Mouse (Mus musculus) MEL (cell line): Measurements from ENCODE around the gene Jmjd8.

ENCODE experiments used
- CHD2 ChIP-seq: IDR thresholded peaks from 2 replicates; pipeline ENCODE4 v1.6.1; 2011; ENCODE audit warnings: low read length, improper control_type of control experiment
- CTCF ChIP-seq, 3 experiments: IDR thresholded peaks in 2 of 3; conservative IDR thresholded peaks in 1 of 3; 2 replicates each; pipeline ENCODE4 v1.5.1; 2011 to 2012; ENCODE audit warnings: low read length in 3 of 3, low read depth in 2 of 3, mild to moderate bottlenecking in 2 of 3, improper control_type of control experiment in 1 of 3, inconsistent platforms in 1 of 3, mixed read lengths in 1 of 3, moderate library complexity in 1 of 3; ENCODE audit not compliant: control insufficient read depth in 1 of 3, insufficient read depth in 1 of 3, poor library complexity in 1 of 3, severe bottlenecking in 1 of 3
- E2F4 ChIP-seq: IDR thresholded peaks from 2 replicates; pipeline ENCODE4 v1.6.1; 2011; ENCODE audit warnings: low read depth, low read length, improper control_type of control experiment, borderline replicate concordance
- ETS1 ChIP-seq: IDR thresholded peaks from 2 replicates; pipeline ENCODE4 v1.6.1; 2012; ENCODE audit warnings: low read depth, mild to moderate bottlenecking, inconsistent platforms, low read length, improper control_type of control experiment, moderate library complexity
- GATA1 ChIP-seq: IDR thresholded peaks from 2 replicates; pipeline ENCODE4 v1.6.1; 2011; ENCODE audit warnings: low read depth, low read length, improper control_type of control experiment
- JUND ChIP-seq: IDR thresholded peaks from 2 replicates; pipeline ENCODE4 v1.6.1; 2011; ENCODE audit warnings: low read depth, mild to moderate bottlenecking, improper control_type of control experiment, low read length
- MAFK ChIP-seq: IDR thresholded peaks from 2 replicates; pipeline ENCODE4 v1.6.1; 2011; ENCODE audit warnings: low read depth, mild to moderate bottlenecking, low read length, improper control_type of control experiment, borderline replicate concordance
- NRF1 ChIP-seq: IDR thresholded peaks from 2 replicates; pipeline ENCODE4 v1.6.1; 2014; ENCODE audit warnings: low read depth, mild to moderate bottlenecking, inconsistent platforms, low read length, improper control_type of control experiment, moderate library complexity; ENCODE audit not compliant: poor library complexity, insufficient read depth, severe bottlenecking
- USF1 ChIP-seq: IDR thresholded peaks from 2 replicates; pipeline ENCODE4 v1.6.1; 2014; ENCODE audit warnings: low read depth, mild to moderate bottlenecking, inconsistent platforms, low read length, improper control_type of control experiment, moderate library complexity
- ZC3H11A ChIP-seq: IDR thresholded peaks from 2 replicates; pipeline ENCODE4 v1.6.1; 2012; ENCODE audit warnings: low read depth, mild to moderate bottlenecking, inconsistent platforms, low read length, improper control_type of control experiment

- TF ChIP-seq ZC3H11A, result no peak
- no peak for TF ChIP-seq CHD2
- TF ChIP-seq CTCF (IDR thresholded peaks at IDR 0.05 in 2 of 3, conservative IDR thresholded peaks at IDR 0.05 in 1 of 3; ENCODE audit: control insufficient read depth in 1 of 3, insufficient read depth in 1 of 3, low read depth in 2 of 3, low read length in 3 of 3, poor library complexity in 1 of 3, severe bottlenecking in 1 of 3), result no peak
- no peak for TF ChIP-seq GATA1
- no peak for TF ChIP-seq USF1
- no peak for TF ChIP-seq JUND
- no peak for TF ChIP-seq ETS1
- no peak for TF ChIP-seq E2F4
- TF ChIP-seq MAFK, result no peak
- no peak for TF ChIP-seq NRF1
These were observed 13.8 kb downstream of the Jmjd8 start for GRCm38 (mm10) chr17:25842509-25842908.
